Mouse (Mus musculus) skeletal muscle tissue, adult 2 months (tissue): ENCODE results near the gene Gm4131.

ENCODE experiments used
- DNase-seq: peaks from one replicate; pipeline ENCODE4 v3.0.0-alpha.2; 2012; ENCODE audit warnings: low read depth, low spot score

The Gm4131 gene

GRCm38 (mm10) chr14:62550121-62550520 lies 16.6 kb downstream of the Gm4131 start:
- peak; percentile 29 for DNase-seq

GRCm38 (mm10) chr14:62546746-62547145 lies 20.0 kb downstream of the Gm4131 start:
- no peak for DNase-seq

DNA sequence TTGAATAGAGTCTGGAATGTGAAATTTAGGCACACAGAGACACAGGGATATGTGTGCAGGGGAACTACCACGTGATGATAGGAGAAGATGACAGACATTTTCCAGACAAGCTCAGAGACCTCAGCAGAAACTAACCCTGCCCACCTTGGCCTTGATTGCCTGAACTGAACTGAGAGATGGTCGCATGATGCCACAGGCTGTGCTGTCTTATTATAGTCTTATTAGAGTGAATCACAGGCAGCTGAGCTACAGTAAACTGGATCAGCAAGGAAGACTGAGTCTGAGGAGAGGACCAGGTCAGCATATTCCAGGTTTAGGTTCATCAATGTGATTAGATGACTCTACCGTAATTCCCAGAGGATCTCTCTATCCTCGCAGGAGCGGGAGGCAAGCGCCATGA lies 20.4 kb downstream of the Gm4131 start:
- DNase-seq = no peak

GRCm38 (mm10) chr14:62541751-62542150 lies 25.0 kb downstream of the Gm4131 start:
- DNase-seq = peak; percentile 43

DNA sequence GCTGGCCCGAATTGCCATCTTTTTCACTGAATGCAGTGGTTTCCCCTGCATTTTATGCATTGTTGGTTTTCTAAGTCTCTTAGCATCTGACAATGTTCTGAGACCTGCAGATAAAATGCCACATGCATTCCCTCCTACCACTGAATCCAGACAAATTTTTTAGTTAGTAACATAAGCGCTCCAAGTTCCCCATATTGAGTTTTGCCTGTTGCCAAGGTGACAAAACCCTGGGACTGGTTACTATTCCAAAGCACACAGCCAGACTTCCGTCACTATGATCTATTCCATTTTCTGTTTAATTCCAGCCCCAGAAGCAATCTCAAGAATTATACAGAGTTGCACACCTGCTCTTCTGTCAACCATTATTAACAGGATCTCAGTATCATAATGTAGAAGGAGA lies 26.9 kb downstream of the Gm4131 start:
- DNase-seq = peak; percentile 25

DNA sequence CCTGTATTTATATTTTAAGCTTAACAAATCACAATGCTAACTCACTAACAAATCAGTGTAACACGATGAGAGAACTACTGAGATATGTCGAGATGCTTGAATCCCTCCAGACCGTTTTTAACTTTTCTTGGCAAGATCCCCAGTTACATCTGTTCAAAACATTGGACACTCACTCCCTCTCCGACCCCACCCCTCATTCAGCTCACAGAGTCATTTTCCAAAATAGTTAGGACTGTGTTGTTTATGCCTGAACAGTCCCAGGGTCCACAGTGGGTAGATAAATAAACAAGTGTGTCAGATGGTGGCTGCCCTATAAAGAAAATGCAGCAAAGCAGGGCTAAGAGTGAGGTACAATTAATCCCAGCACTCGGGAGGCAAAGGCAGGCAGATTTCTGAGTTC lies 29.7 kb downstream of the Gm4131 start:
- DNase-seq = peak; percentile 50

GRCm38 (mm10) chr14:62536127-62536526 lies 30.6 kb downstream of the Gm4131 start:
- DNase-seq = peak; percentile 67

DNA sequence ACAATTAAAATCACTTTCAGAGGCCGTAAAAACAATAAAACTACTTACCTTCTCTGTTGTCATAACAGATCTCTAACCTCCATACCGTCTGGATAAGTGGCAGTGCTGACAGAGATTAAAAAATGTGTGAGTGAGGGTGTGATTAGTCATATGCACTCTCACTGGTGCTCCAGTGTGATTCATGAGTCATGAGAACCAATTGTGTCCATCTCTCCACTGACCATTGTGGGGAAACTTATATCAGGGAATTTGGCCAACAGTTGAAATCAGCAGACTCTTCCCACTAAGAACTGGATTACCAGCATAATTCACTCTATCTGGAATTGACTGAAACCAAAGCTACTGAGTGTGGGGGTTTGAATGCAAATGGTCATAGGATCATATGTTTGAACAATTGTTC lies 35.8 kb downstream of the Gm4131 start:
- no peak for DNase-seq

- DNase-seq = no peak
Measured at GRCm38 (mm10) chr14:62512845-62513244, 53.9 kb downstream of the Gm4131 start.

GRCm38 (mm10) chr14:62509350-62509749 lies 57.4 kb downstream of the Gm4131 start:
- DNase-seq = peak; percentile 59

DNA sequence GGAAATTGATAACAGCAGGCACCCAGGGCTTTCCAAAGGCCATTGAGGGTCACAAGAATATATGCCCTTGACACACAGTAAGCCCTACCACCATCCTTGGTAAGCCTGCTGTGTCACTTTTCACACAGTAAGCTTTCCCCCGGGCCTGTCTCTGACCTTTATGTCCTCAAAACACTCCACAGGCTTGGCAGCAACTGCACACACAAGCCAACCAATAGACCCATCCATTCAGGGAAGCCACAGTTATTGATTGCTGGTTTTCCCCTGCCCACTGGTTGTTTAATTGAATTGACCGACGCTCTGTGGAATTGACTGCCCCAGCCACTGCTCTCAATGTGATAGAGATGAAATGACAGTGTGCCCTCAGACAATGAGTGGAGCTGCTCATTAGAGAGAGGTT lies 60.5 kb downstream of the Gm4131 start:
- no peak for DNase-seq

DNA sequence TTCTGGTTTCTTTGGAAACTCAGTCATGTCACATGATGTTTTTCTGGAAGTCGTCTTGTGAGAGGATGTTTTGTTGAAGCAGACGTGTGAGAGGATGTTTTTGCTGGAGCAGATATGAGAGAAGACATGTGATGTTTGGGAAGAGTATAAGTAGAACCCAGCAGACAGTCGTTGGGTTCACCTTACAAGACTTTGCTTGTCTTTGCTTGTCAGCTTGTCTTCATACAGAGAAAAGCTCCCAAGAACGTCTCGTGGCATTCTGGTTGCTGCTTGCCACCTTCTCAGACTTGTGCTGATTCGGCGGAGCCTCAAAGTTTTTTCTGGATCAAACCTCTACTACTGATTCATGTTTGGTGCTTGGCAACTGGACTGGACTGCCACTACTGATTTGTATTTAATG lies 69.3 kb downstream of the Gm4131 start:
- no peak for DNase-seq

- DNase-seq = no peak
Measured at GRCm38 (mm10) chr14:62496501-62496900, 70.2 kb downstream of the Gm4131 start.

GRCm38 (mm10) chr14:62493456-62493855 lies 73.3 kb downstream of the Gm4131 start:
- DNase-seq = no peak

GRCm38 (mm10) chr14:62492196-62492850 lies 74.4 kb downstream of the Gm4131 start:
- DNase-seq = peak; percentile 63

GRCm38 (mm10) chr14:62488270-62488669 lies 78.5 kb downstream of the Gm4131 start:
- no peak for DNase-seq

DNA sequence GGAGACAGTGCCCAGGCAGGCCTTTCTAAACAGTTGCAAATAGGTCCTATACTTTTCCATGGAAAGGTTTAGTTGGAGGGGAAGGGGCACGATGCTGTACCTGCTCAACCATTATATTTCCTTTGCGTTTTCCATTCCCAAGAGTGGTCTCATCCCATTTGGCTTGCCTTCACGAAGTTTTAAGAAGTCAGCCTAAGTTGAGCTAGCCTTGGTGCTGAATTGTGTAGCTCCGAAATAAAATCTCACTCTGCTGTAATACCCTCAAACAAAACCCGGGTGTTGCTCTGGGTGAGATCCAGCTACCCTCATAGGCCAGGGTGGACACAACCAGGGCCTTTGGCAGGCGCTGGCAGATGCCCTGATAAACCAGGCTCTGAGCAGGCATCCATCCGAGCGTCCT lies 85.3 kb downstream of the Gm4131 start:
- no peak for DNase-seq

DNA sequence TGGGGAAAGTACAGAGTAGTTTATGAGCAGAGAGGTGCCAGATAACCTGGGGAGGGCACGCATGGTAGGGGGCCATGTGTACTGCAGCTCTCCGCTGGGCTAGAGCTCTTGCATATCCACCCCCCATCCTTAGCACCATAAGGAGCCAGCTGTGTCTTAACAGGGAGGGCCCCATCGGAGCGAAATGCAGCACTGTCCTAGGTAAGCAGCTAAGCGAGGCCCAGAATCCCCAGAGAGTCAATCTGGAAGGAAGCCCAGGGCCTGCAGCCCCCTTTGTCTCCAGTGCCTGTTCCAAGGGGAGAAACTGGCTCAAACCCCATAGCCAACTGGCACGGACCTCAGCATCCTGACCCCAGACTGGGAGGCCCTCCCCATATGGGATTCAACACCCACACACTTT lies 87.3 kb downstream of the Gm4131 start:
- no peak for DNase-seq

DNA sequence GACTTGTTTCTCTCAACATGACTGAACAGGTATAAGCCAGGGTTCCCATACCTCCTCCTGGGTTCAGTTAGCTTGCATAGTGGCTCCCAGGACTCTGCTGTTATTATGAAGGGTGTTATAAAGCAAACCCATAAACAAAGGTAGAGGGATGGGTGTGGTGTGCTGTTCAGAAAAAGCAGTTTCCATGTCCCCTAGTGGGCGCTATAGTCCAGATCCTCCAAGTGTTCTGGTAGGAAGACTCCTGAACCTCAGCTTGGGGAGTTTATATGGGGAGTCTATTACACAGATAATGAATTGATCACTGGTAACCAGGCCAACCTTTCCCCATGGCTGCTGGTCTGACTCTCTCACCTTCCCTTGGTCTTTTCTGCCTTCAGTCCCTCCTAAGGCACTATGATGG lies 92.2 kb downstream of the Gm4131 start:
- DNase-seq = no peak

GRCm38 (mm10) chr14:62472061-62472460 lies 94.7 kb downstream of the Gm4131 start:
- DNase-seq = no peak

DNA sequence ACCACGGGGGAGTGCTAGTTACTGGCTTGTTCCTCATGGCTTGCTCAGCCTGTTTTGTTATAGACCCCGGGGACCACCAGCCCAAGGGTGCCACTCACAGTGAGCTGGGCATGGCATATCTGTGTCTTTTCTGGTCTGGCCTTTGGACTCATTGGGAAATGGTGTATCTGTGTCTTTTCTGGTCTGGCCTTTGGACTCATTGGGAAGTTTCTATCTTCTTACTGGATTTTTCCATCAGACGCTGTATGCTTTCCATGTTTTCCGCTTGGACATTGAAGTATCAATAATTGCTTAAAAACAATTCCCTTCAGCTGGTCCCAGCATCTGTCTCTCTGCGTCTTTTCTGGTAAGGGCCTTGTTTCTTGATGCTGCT lies 98.0 kb downstream of the Gm4131 start:
- no peak for DNase-seq

- DNase-seq = no peak
Measured at GRCm38 (mm10) chr14:62468119-62468752, 98.5 kb downstream of the Gm4131 start.

- no peak for DNase-seq
Measured at GRCm38 (mm10) chr14:62464966-62465365, 101.8 kb downstream of the Gm4131 start.

DNA sequence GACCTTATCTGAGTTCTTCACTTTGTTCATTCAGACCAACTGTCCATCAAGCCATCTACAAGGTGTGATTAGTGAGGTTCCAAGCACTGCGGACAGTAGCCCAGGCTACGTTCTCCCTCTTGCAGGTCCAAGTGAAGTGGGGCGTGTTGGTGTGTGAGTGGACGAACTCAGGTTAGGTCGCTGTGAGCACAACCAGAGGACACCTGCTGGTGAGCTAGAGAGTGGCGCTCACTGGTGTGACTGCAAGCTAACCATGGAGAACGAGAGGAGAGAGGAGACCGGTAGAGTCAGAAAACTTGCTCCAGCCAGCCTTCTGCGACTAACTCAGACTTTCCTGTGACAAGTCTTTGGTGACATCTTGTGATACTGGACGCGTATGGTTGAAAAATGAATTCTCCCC lies 107.2 kb downstream of the Gm4131 start:
- DNase-seq = no peak
